Mouse (Mus musculus): Measurements from ENCODE around the gene Oaz3. TPM values are rescaled to one million over a fixed set of nuclear protein-coding genes. Genes with fewer than 3 reads are reported as not detected.

Gene Oaz3
- polyA plus RNA-seq, 1 experiment = 0.15 TPM

- 69% methylated on average over 4 of the region's 4 CpGs for WGBS
- H3K27ac ChIP-seq (ENCODE audit: insufficient read depth, low read length) = no peak overlapping the region
- no peaks in the 10 kb centered on the region; the same call in 1 of the 2 replicates for H3K4me1 ChIP-seq (ENCODE audit: control insufficient read depth, insufficient read depth, low read length)
- no peak overlapping the region for H3K4me3 ChIP-seq (replicated peaks; ENCODE audit: insufficient read depth, low read depth, low read length)
- DNase-seq = no peak
- no peak for TF ChIP-seq POLR2A (IDR thresholded peaks at IDR 0.05; ENCODE audit: borderline replicate concordance, insufficient read depth, low read length)
- TF ChIP-seq CTCF (IDR thresholded peaks at IDR 0.05; ENCODE audit: borderline replicate concordance, insufficient read depth, low read depth, low read length) = no peak
- H3K27me3 ChIP-seq (ENCODE audit: control insufficient read depth, insufficient read depth, low read length) = no peaks in the 10 kb centered on the region
These were observed 38.2 kb downstream of the Oaz3 start for GRCm38 (mm10) chr3:94405561-94405960.

- Histone ChIP-seq H3K27ac (ENCODE audit: insufficient read depth, low read length) (no peak overlapping the region), H3K27me3 (ENCODE audit: control insufficient read depth, insufficient read depth, low read length) (no peaks in the 10 kb centered on the region), H3K4me1 (ENCODE audit: control insufficient read depth, insufficient read depth, low read length) (peaks cover 4% of the 10 kb centered on the region; the same call in 1 of the 2 replicates), H3K4me3 (replicated peaks; ENCODE audit: insufficient read depth, low read depth, low read length) (no peak overlapping the region)
- DNase-seq = no peak
- 23% methylated on average over 7 of the region's 7 CpGs for WGBS
- TF ChIP-seq CTCF (IDR thresholded peaks at IDR 0.05; ENCODE audit: borderline replicate concordance, insufficient read depth, low read depth, low read length) = no peak
- no peak for TF ChIP-seq POLR2A (IDR thresholded peaks at IDR 0.05; ENCODE audit: borderline replicate concordance, insufficient read depth, low read length)
These were observed 39.2 kb downstream of the Oaz3 start for GRCm38 (mm10) chr3:94404366-94405054.

DNA sequence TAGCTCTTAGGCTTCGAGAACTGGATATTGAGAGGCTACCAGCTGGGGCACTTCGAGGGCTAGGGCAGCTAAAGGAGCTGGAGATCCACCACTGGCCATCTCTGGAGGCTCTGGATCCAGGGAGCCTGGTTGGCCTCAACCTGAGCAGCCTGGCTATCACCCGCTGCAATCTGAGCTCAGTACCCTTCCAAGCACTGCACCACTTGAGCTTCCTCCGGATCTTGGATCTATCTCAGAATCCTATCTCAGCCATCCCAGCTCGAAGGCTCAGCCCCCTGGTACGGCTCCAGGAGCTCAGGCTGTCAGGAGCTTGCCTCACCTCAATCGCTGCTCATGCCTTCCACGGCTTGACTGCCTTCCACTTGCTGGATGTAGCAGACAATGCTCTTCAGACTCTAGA lies 41.3 kb downstream of the Oaz3 start:
- Histone ChIP-seq H3K4me1 (ENCODE audit: control insufficient read depth, insufficient read depth, low read length) (peaks cover 4% of the 10 kb centered on the region; the same call in 1 of the 2 replicates), H3K27me3 (ENCODE audit: control insufficient read depth, insufficient read depth, low read length) (no peaks in the 10 kb centered on the region), H3K27ac (ENCODE audit: insufficient read depth, low read length) (no peak overlapping the region), H3K4me3 (replicated peaks; ENCODE audit: insufficient read depth, low read depth, low read length) (no peak overlapping the region)
- TF ChIP-seq CTCF (IDR thresholded peaks at IDR 0.05; ENCODE audit: borderline replicate concordance, insufficient read depth, low read depth, low read length) = no peak
- no peak for TF ChIP-seq POLR2A (IDR thresholded peaks at IDR 0.05; ENCODE audit: borderline replicate concordance, insufficient read depth, low read length)
- no peak for DNase-seq
- WGBS = 69% methylated on average over 8 of the region's 8 CpGs

- H3K27me3 ChIP-seq (ENCODE audit: control insufficient read depth, insufficient read depth, low read length) = no peaks in the 10 kb centered on the region
- H3K4me3 ChIP-seq (replicated peaks; ENCODE audit: insufficient read depth, low read depth, low read length) = no peak overlapping the region
- WGBS = 54% methylated on average over 5 of the region's 5 CpGs
- no peak for TF ChIP-seq CTCF (IDR thresholded peaks at IDR 0.05; ENCODE audit: borderline replicate concordance, insufficient read depth, low read depth, low read length)
- TF ChIP-seq POLR2A (IDR thresholded peaks at IDR 0.05; ENCODE audit: borderline replicate concordance, insufficient read depth, low read length) = no peak
- DNase-seq = no peak
- no peak overlapping the region for H3K27ac ChIP-seq (ENCODE audit: insufficient read depth, low read length)
- H3K4me1 ChIP-seq (ENCODE audit: control insufficient read depth, insufficient read depth, low read length) = peaks cover 4% of the 10 kb centered on the region; the same call in 1 of the 2 replicates
These were observed 43.9 kb downstream of the Oaz3 start for GRCm38 (mm10) chr3:94399663-94400310.

DNA sequence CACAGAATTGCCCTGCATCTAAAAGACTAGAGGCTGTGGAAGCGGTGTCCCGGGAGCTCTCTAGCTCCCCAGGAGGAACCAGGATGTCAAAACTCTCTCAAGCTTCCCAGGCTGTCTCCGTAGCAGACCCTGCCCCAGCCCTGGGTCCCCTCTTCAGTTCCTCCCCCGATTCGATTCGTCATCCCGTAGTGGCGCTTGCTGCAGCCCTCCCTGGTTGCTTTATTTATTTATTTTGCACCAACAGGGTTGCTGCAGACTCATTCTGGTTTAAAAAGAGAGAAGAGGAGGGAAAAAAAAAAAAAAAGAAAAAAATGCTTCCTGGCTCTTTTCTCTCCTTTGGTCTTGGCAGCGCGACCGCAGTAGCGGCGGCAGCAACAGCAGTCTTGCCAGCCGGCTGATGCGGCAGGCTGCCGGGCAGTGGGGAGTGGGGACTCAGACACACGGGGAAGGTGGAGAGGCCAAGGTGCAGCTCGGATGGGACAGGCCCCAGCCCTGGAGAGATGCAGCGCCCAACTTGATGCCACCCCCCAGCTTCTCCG lies 44.7 kb downstream of the Oaz3 start:
- TF ChIP-seq CTCF (IDR thresholded peaks at IDR 0.05; ENCODE audit: borderline replicate concordance, insufficient read depth, low read depth, low read length) = 0 out of 2 replicates have a peak, but pooled peaks have one; percentile 1
- TF ChIP-seq POLR2A (IDR thresholded peaks at IDR 0.05; ENCODE audit: borderline replicate concordance, insufficient read depth, low read length) = no peak

GRCm38 (mm10) chr3:94398217-94398616 lies 45.5 kb downstream of the Oaz3 start, which contains the start of gene Lingo4:
TSS of gene Lingo4 (plus strand) at chr3:94398517.
- DNase-seq = no peak
- whole genome bisulfite sequencing = 84% methylated on average over 6 of the region's 6 CpGs
- H3K4me1 ChIP-seq (ENCODE audit: control insufficient read depth, insufficient read depth, low read length) = peaks cover 4% of the 10 kb centered on the region; the same call in 1 of the 2 replicates
- peak within 1 kb of the TSS; percentile 52 for H3K4me3 ChIP-seq (replicated peaks; ENCODE audit: insufficient read depth, low read depth, low read length)
- no peaks in the 10 kb centered on the region for H3K27me3 ChIP-seq (ENCODE audit: control insufficient read depth, insufficient read depth, low read length)
- TF ChIP-seq CTCF (IDR thresholded peaks at IDR 0.05; ENCODE audit: borderline replicate concordance, insufficient read depth, low read depth, low read length) (no peak), POLR2A (IDR thresholded peaks at IDR 0.05; ENCODE audit: borderline replicate concordance, insufficient read depth, low read length) (no peak)
- no peak within 1 kb of the TSS for H3K27ac ChIP-seq (ENCODE audit: insufficient read depth, low read length)

More for the DNA sequence above, 44.7 kb downstream of the Oaz3 start:
- no peaks in the 10 kb centered on the region for H3K27me3 ChIP-seq (ENCODE audit: control insufficient read depth, insufficient read depth, low read length)
- H3K27ac ChIP-seq (ENCODE audit: insufficient read depth, low read length) = no peak overlapping the region
- peaks cover 4% of the 10 kb centered on the region; the same call in 1 of the 2 replicates for H3K4me1 ChIP-seq (ENCODE audit: control insufficient read depth, insufficient read depth, low read length)
- peak overlapping the region; percentile 52 for H3K4me3 ChIP-seq (replicated peaks; ENCODE audit: insufficient read depth, low read depth, low read length)
- DNase-seq = peak; percentile 34 to 40
- WGBS = 2% methylated on average over 20 of the region's 20 CpGs

DNA sequence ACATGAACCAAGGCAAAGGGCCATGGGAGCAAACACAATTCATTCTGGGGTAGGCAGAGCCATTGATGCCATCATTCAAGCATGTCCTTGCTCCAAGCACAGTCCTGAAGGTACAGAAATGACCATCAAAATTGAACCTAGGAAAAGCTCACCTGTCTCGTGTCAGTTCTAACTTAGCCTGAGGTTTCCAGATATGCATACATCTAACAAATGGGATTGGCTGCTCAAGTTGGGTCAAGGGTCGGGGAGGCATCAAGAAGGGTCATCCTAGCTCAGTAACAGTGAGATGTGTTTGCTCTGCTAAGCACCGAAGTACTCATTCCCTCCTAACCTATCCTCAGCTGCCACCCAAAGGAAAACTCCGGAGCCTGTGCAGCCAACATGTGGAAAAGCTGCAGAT lies 46.9 kb downstream of the Oaz3 start:
- Histone ChIP-seq H3K27me3 (ENCODE audit: control insufficient read depth, insufficient read depth, low read length) (no peaks in the 10 kb centered on the region), H3K4me1 (ENCODE audit: control insufficient read depth, insufficient read depth, low read length) (peaks cover 4% of the 10 kb centered on the region; the same call in 1 of the 2 replicates), H3K4me3 (replicated peaks; ENCODE audit: insufficient read depth, low read depth, low read length) (no peak overlapping the region), H3K27ac (ENCODE audit: insufficient read depth, low read length) (no peak overlapping the region)
- 91% methylated on average over 4 of the region's 4 CpGs for WGBS
- TF ChIP-seq POLR2A (IDR thresholded peaks at IDR 0.05; ENCODE audit: borderline replicate concordance, insufficient read depth, low read length) (no peak), CTCF (IDR thresholded peaks at IDR 0.05; ENCODE audit: borderline replicate concordance, insufficient read depth, low read depth, low read length) (no peak)
- no peak for DNase-seq
